23 mouse cellular contexts compared by ENCODE assay signal in genomic region chr12:117282659-117283058, GRCm38 (mm10).
DNase-seq lines count a peak whose midpoint lies in the region; ATAC-seq and TF ChIP-seq lines count a peak whose summit lies in the region.
"Had no signal": no experiment of that assay in that cellular context is flagged by ENCODE, and none has a peak within 500 bp of the region (broad histone marks: within the 10 kb centered on the region; RNA-seq: fewer than 3 reads in every experiment).

No protein-coding gene starts in this region.

- intact Hi-C loops in left cerebral cortex, postnatal 4 days (cut with DNase I), result no loop called here

- H3K9me3 ChIP-seq in forebrain, embryonic 11.5 days (ENCODE audit: control insufficient read depth, low read length), result no peaks in the 10 kb centered on the region
- H3K9me3 ChIP-seq in forebrain, postnatal 0 days (ENCODE audit: low read length), result no peaks in the 10 kb centered on the region
- no peaks in the 10 kb centered on the region for H3K9me3 ChIP-seq in hindbrain, embryonic 12.5 days (replicated peaks)
- H3K9me3 ChIP-seq in hindbrain, embryonic 16.5 days (ENCODE audit: control insufficient read depth, low read length), result no peaks in the 10 kb centered on the region
- no peaks in the 10 kb centered on the region for H3K9me3 ChIP-seq in neural tube, embryonic 12.5 days
- H3K9me3 ChIP-seq in neural tube, embryonic 15.5 days (replicated peaks), result no peaks in the 10 kb centered on the region
- H3K9me3 ChIP-seq in midbrain, embryonic 16.5 days (replicated peaks; ENCODE audit: control insufficient read depth, low read length, poor library complexity, severe bottlenecking), result no peaks in the 10 kb centered on the region
- H3K9me3 ChIP-seq: embryonic facial prominence, embryonic 10.5 days; heart, embryonic 10.5 days; heart, embryonic 15.5 days had no signal

- ATAC-seq in forebrain, embryonic 11.5 days (replicated peaks; ENCODE audit: low FRiP score), result no peak
- no peak for ATAC-seq in forebrain, postnatal 0 days
- ATAC-seq in hindbrain, embryonic 12.5 days (ENCODE audit: low FRiP score), result no peak
- ATAC-seq in hindbrain, embryonic 16.5 days, result no peak
- 0 out of 2 replicates have a peak, but pooled peaks have one; percentile 56 for ATAC-seq in neural tube, embryonic 12.5 days (ENCODE audit: low FRiP score, low read depth)
- no peak for ATAC-seq in neural tube, embryonic 15.5 days (ENCODE audit: low FRiP score)
- no peak for ATAC-seq in midbrain, embryonic 16.5 days
- ATAC-seq: CD4-positive, CD25-positive, alpha-beta regulatory T cell, adult 4 months; inflammation-experienced regulatory T-cells, adult 6 months had no signal

- WGBS in forebrain, embryonic 11.5 days, result 89% methylated on average over 2 of the region's 2 CpGs
- 92% methylated on average over 2 of the region's 2 CpGs for WGBS in forebrain, postnatal 0 days
- whole genome bisulfite sequencing in hindbrain, embryonic 12.5 days, result 82% methylated on average over 2 of the region's 2 CpGs
- 82% methylated on average over 2 of the region's 2 CpGs for WGBS in hindbrain, embryonic 16.5 days
- WGBS in neural tube, embryonic 12.5 days, result 84% methylated on average over 2 of the region's 2 CpGs
- WGBS in neural tube, embryonic 15.5 days, result 79% methylated on average over 2 of the region's 2 CpGs
- WGBS in midbrain, embryonic 16.5 days, result 80% methylated on average over 2 of the region's 2 CpGs

- H3K4me2 ChIP-seq in forebrain, embryonic 11.5 days (ENCODE audit: low read depth, low read length, severe bottlenecking), result no peak overlapping the region
- no peak overlapping the region for H3K4me2 ChIP-seq in forebrain, postnatal 0 days (ENCODE audit: low read depth)
- H3K4me2 ChIP-seq in hindbrain, embryonic 12.5 days (replicated peaks), result no peak overlapping the region
- no peak overlapping the region for H3K4me2 ChIP-seq in hindbrain, embryonic 16.5 days (ENCODE audit: low read length)
- no peak overlapping the region for H3K4me2 ChIP-seq in neural tube, embryonic 12.5 days (replicated peaks)
- no peak overlapping the region for H3K4me2 ChIP-seq in neural tube, embryonic 15.5 days
- no peak overlapping the region for H3K4me2 ChIP-seq in midbrain, embryonic 16.5 days (ENCODE audit: low read length)
- H3K4me2 ChIP-seq: heart, embryonic 15.5 days had no signal

- no peak for TF ChIP-seq CTCF in forebrain, postnatal 0 days (IDR thresholded peaks at IDR 0.05; ENCODE audit: low read depth)

- H3K4me1 ChIP-seq in forebrain, embryonic 11.5 days (replicated peaks; ENCODE audit: control insufficient read depth, insufficient read depth, low read length), result no peaks in the 10 kb centered on the region
- no peaks in the 10 kb centered on the region for H3K4me1 ChIP-seq in forebrain, postnatal 0 days (ENCODE audit: insufficient read depth)
- no peaks in the 10 kb centered on the region for H3K4me1 ChIP-seq in hindbrain, embryonic 12.5 days
- H3K4me1 ChIP-seq in hindbrain, embryonic 16.5 days (ENCODE audit: control insufficient read depth, insufficient read depth, low read depth, low read length), result no peaks in the 10 kb centered on the region
- H3K4me1 ChIP-seq in neural tube, embryonic 12.5 days, result no peaks in the 10 kb centered on the region
- H3K4me1 ChIP-seq in neural tube, embryonic 15.5 days, result 0 out of 2 replicates have a peak, but pooled peaks cover 3% of the 10 kb centered on the region
- H3K4me1 ChIP-seq in midbrain, embryonic 16.5 days (ENCODE audit: control insufficient read depth, insufficient read depth, low read length), result peaks cover 13% of the 10 kb centered on the region
- H3K4me1 ChIP-seq: embryonic facial prominence, embryonic 10.5 days; heart, embryonic 10.5 days; heart, embryonic 15.5 days; hindbrain, embryonic 10.5 days had no signal

- H3K27ac ChIP-seq in forebrain, embryonic 11.5 days (ENCODE audit: low read depth, low read length), result no peak overlapping the region
- no peak overlapping the region for H3K27ac ChIP-seq in forebrain, postnatal 0 days (ENCODE audit: low read depth, low read length)
- peak overlapping the region; percentile 18; the same call in 1 of the 2 replicates for H3K27ac ChIP-seq in hindbrain, embryonic 12.5 days
- H3K27ac ChIP-seq in hindbrain, embryonic 16.5 days (ENCODE audit: low read depth, low read length), result no peak overlapping the region
- H3K27ac ChIP-seq in neural tube, embryonic 12.5 days, result no peak overlapping the region
- no peak overlapping the region for H3K27ac ChIP-seq in neural tube, embryonic 15.5 days (replicated peaks)
- H3K27ac ChIP-seq in midbrain, embryonic 16.5 days (ENCODE audit: low read length), result peak overlapping the region; percentile 38; the same call in 1 of the 2 replicates
- H3K27ac ChIP-seq: embryonic facial prominence, embryonic 10.5 days; heart, embryonic 10.5 days; heart, embryonic 15.5 days; hindbrain, embryonic 10.5 days had no signal

- DNase-seq in forebrain, embryonic 11.5 days (ENCODE audit: low spot score), result peak; percentile 22
- no peak for DNase-seq in forebrain, postnatal 0 days
- no peak for DNase-seq in left cerebral cortex, postnatal 4 days
- DNase-seq: adrenal gland, adult 8-10 months; adrenal gland, postnatal 36 days; B cell, adult 2 months; cerebellum, adult 2 months; cerebellum, postnatal 10 days; gastrocnemius, postnatal 36 days; heart, adult 18-20 months; heart, postnatal 14 days had no signal

- H3K36me3 ChIP-seq in forebrain, embryonic 11.5 days (ENCODE audit: control insufficient read depth, insufficient read depth, low read length), result no peaks in the 10 kb centered on the region
- peaks cover 4% of the 10 kb centered on the region; the same call in 1 of the 2 replicates for H3K36me3 ChIP-seq in forebrain, postnatal 0 days (ENCODE audit: insufficient read depth)
- H3K36me3 ChIP-seq in hindbrain, embryonic 12.5 days, result peaks cover 9% of the 10 kb centered on the region; the same call in 1 of the 2 replicates
- no peaks in the 10 kb centered on the region for H3K36me3 ChIP-seq in hindbrain, embryonic 16.5 days (ENCODE audit: control insufficient read depth, insufficient read depth, low read length)
- H3K36me3 ChIP-seq in neural tube, embryonic 12.5 days, result 0 out of 2 replicates have a peak, but pooled peaks cover 4% of the 10 kb centered on the region
- H3K36me3 ChIP-seq in neural tube, embryonic 15.5 days, result no peaks in the 10 kb centered on the region
- H3K36me3 ChIP-seq in midbrain, embryonic 16.5 days (ENCODE audit: control insufficient read depth, insufficient read depth, low read length), result peaks cover 4% of the 10 kb centered on the region
- H3K36me3 ChIP-seq: G1E; heart, embryonic 10.5 days; heart, embryonic 15.5 days had no signal

- no peak overlapping the region for H3K4me3 ChIP-seq in forebrain, embryonic 11.5 days (ENCODE audit: low read depth, low read length)
- H3K4me3 ChIP-seq in forebrain, postnatal 0 days (ENCODE audit: low read depth, low read length), result no peak overlapping the region
- H3K4me3 ChIP-seq in hindbrain, embryonic 12.5 days, result no peak overlapping the region
- H3K4me3 ChIP-seq in hindbrain, embryonic 16.5 days (ENCODE audit: low read length), result no peak overlapping the region
- H3K4me3 ChIP-seq in neural tube, embryonic 12.5 days, result no peak overlapping the region
- no peak overlapping the region for H3K4me3 ChIP-seq in neural tube, embryonic 15.5 days (replicated peaks)
- H3K4me3 ChIP-seq in midbrain, embryonic 16.5 days (ENCODE audit: low read depth, low read length), result no peak overlapping the region
- H3K4me3 ChIP-seq: embryonic facial prominence, embryonic 10.5 days; heart, embryonic 10.5 days; heart, embryonic 15.5 days; hindbrain, embryonic 10.5 days had no signal

- H3K27me3 ChIP-seq in forebrain, embryonic 11.5 days (ENCODE audit: control insufficient read depth, insufficient read depth, low read length), result no peaks in the 10 kb centered on the region
- H3K27me3 ChIP-seq in forebrain, postnatal 0 days (ENCODE audit: insufficient read depth, low read length), result no peaks in the 10 kb centered on the region
- no peaks in the 10 kb centered on the region for H3K27me3 ChIP-seq in hindbrain, embryonic 12.5 days
- no peaks in the 10 kb centered on the region for H3K27me3 ChIP-seq in hindbrain, embryonic 16.5 days (replicated peaks; ENCODE audit: control insufficient read depth, insufficient read depth, low read length)
- no peaks in the 10 kb centered on the region for H3K27me3 ChIP-seq in neural tube, embryonic 12.5 days (replicated peaks)
- no peaks in the 10 kb centered on the region for H3K27me3 ChIP-seq in neural tube, embryonic 15.5 days (replicated peaks)
- no peaks in the 10 kb centered on the region for H3K27me3 ChIP-seq in midbrain, embryonic 16.5 days (ENCODE audit: control insufficient read depth, insufficient read depth, low read depth, low read length)
- H3K27me3 ChIP-seq: heart, embryonic 15.5 days had no signal

- no peak overlapping the region for H3K9ac ChIP-seq in forebrain, embryonic 11.5 days (ENCODE audit: low read length)
- H3K9ac ChIP-seq in forebrain, postnatal 0 days, result no peak overlapping the region
- H3K9ac ChIP-seq in hindbrain, embryonic 12.5 days, result no peak overlapping the region
- H3K9ac ChIP-seq in hindbrain, embryonic 16.5 days (ENCODE audit: low read depth, low read length), result no peak overlapping the region
- no peak overlapping the region for H3K9ac ChIP-seq in neural tube, embryonic 12.5 days
- H3K9ac ChIP-seq in neural tube, embryonic 15.5 days (replicated peaks), result no peak overlapping the region
- H3K9ac ChIP-seq in midbrain, embryonic 16.5 days (ENCODE audit: low read depth, low read length), result no peak overlapping the region
- H3K9ac ChIP-seq: heart, embryonic 15.5 days had no signal

Comparison
In these comparisons a context has a peak if more than half of its experiments do, and no peak if none do; other contexts are left out.
1. H3K27ac ChIP-seq: peak in hindbrain, embryonic 12.5 days (single experiment) and midbrain, embryonic 16.5 days (single experiment); none in forebrain, embryonic 11.5 days (single experiment), forebrain, postnatal 0 days (single experiment), hindbrain, embryonic 16.5 days (single experiment), neural tube, embryonic 12.5 days (single experiment) and neural tube, embryonic 15.5 days (single experiment).